Mouse (Mus musculus) MEL-GATA-1-ER (cell line): ENCODE results near the gene Slc24a5.
"Not testable (repeated sequence)": the region's sequence is repeated elsewhere in the genome, so short reads cannot be mapped to it uniquely, and the experiment has no call there.

Source experiments
- DNase-seq: peaks from one replicate; pipeline ENCODE4 v3.0.0-alpha.2; 2012; ENCODE audit warnings: low read depth; ENCODE audit errors: extremely low read depth

The Slc24a5 gene

DNA sequence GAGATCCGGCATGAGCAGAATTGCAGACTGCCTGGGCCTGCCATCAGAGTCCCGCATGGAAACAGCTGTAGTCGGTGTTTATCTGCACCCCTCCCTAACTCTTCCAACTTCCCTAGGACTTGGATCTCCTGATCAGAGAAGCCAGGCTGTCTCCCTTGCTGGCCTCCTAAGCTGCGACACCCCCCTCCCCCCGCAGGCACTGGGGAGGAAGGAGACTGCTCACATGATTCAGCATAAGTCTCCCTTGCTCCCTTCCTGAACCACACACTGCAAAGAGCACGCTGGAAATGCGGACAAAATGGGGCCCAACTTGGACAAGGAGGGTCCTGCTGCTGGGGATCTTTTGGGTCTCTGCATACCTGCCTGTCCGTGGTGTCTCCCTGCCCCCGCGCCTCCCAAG lies at the start of gene Slc24a5:
TSS of gene Slc24a5 (plus strand) at position 231 of the 400 bp plus-strand sequence.
- DNase-seq = peak; percentile 56

DNA sequence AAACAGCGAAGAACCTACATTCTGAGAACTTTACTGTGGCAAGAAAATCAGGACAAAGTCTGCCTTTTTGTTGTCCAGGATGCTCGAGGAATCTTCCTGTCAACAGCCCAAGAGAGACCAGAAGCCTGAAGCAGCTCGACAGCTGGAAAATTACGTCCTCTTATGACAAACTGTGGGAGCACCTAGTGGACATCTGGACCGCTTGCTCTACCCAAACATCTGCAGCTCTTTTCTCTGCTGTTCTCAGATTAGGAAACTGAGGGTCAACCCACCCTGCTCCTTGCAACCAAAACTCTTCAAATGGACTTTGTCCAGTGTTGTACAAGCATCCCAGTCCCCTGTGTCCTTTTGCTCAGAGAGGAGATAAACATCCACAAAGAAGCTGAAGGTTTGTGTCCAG lies 43.5 kb upstream of the Slc24a5 start:
- DNase-seq = no peak

DNA sequence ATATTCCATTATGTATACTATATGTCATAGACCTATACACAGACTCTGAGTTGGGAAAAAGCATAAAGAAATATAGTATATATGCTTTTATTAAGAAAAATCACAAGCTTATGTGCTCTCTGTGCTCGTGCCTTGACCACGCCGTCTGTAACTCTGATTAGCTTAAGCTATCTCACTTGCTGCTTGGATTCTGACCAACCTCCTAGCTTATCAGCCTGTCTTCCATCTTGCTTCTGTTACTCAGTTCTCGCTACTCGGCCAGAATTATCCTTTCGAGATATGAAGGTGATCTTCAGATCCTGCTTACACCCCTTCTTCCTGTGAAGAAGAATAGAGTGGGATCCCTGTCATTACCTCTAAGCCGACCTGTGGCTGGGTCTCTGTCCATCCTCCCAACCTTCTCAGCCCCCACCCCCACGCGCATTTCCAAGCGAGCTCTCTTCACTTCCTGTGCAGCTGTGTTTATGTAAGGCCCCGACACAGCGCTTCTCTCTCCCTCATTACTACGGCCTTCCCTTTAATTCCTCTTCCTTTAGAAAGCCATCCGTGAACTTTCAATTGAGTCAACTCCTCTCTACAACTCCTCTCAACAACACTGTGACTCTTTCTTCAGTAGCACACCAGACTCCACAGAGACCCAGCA lies 41.4 kb upstream of the Slc24a5 start:
- no peak for DNase-seq

DNA sequence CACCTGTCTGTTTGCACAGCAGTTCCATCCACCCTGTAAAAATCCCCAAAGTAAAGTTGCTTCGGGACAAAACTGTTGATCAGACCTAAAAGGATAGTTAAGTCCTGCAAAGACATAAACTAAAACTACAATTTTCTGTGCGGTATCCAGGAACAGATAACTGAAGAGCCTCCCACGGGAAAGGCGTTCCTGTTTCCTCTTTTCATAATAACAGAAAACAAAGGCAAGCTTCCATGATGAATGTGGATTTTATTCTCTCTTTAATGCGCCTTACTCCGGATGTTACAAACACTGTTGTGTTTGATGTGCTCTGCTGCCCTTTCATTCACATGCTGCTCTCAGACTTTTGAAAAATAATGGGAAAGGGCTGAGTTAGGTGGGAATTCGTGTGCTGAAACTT lies 37.3 kb upstream of the Slc24a5 start:
- DNase-seq = no peak

DNA sequence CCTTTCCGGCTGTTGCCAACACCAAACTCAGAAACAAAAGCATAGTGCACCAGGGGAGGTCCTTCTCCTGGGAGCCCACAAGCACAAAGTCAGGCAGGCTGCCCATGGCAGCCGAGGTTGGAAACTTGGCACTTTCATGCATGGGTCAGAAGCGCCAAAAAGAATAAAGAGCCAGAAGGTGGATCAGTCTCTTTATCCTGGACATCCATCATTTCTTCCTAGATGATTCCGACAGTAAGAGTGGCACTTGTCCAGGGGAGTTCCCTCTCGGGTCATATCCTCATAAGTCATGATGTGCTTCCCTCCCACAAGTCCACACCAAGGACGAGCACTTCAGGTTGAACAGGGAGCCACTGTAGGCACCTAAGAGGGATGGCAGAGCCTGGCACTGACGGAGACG lies 36.8 kb upstream of the Slc24a5 start:
- no peak for DNase-seq

DNA sequence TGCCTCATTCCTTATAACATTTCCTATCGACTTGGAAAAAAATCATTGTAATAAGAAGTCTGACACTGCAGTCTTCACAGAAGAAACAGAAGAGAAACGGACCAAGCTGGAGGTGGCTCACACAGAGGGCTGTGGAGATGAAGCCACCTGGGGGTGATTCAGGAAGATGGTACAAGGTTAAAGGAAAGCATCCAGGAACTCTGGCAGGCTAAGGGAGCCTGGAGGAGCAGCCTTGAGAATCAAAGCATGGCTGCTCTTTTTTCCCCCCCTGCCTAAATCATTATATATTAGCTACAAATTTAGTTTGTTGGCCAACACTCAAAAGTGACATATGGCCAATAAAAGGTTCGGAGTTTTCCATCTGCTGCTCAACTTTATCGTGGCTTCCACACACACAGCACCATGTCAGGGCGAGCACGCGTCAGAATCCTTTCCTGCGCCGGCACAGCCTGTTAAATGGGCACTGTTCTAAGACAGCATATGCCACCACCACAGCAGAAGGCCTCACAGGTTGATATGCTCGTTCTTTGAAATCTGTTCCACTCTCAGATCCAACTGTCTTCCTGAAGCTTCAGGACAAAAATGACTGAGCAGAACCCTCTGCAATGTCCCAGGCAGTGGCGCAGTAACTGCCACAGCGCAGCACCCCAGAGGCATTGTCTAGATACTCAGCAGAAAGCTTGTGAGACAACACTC lies 36.2 kb upstream of the Slc24a5 start:
- DNase-seq = no peak

DNA sequence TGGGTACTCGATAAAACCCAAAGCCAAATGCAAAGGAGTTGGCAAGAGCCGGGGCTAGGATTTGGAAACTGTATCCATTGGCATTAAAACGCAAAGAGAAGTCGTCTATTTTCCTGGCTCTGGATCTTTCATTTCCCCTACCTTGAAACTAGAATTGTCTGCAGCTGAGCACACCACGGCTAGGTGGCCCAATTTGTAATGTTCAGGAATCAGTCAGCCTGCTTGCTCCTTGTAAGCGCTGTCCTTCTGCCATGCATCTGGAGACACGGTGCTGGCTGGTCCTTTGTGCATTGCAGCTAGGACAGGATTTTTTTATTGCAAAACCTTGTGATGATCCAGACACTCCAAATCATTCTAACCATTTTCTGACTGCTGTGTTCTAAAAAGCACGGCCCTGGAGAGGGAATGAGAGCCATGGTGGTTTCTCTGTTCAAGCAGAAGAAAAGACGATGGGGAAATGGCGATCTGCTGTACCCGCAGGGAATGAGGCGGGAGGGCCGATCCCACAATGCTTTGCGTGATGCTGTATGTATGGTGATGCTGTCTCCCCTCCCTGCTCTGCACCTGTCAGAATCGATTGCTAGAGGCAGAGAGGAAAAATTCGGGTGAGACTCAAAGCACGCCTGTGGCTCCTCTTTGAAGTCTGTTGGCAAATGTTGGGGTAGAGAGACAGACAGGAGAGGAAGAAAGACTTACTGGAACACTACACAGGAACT lies 35.5 kb upstream of the Slc24a5 start:
- DNase-seq = no peak

DNA sequence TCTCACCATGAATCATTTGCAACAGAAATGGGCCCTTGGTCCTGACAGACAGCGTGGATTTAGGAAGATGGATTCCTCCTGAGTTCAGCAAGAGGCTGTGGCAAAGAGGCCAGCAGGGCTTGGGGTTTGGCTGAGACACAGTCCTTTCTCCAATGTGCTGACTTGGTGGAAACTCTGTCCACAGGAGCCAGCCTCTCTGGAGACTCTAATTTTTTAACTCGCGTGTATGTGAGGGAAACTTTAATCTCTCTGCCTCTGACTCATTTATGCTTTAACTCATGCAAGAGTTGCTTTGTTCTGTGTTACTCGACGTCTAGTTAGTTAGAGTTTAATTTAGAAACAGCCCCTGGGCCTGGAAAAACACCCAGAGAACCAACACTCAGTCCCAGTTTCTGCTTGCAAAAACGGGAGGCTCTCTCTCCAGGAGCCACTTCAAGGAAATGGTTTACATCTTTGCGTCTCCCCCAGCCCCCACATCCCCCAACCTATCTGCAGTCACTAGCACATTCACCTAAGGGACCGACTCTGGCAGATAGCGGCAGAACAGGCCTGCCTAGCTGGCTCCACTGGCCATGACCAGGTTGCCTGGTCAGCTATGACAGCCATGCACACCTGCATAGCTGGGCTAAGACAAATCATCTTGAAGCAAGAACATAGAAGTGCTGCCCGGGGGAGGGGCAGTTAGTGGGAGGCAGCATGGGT lies 34.7 kb upstream of the Slc24a5 start:
- no peak for DNase-seq

DNA sequence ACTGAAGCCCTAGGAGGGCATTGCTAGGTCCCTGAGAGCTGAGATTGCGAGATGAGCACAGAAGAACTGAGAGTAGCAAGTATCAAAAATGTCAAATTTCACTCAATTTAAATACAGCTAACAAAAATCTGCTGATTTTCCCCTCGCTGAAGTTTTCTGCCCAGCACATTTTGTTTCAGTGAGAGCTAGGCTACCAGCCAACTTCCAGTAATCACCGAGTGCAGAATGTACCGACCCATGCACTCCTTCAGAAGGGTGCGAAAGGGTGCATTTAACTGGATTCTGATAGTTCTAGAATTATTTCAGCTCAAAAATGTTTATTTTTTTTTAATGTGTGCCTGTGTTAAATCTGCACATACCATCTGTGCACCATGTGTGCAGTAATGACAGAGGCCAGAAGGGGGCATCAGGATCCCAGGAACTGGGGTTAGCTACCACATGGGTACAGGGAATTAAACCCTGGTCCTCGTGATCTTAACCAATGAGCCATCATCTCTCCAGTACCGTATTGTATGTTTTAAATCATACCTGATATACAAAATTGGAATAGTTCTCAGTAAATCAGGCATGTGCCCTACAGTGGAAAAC lies 12.5 kb upstream of the Slc24a5 start:
- DNase-seq = no peak

DNA sequence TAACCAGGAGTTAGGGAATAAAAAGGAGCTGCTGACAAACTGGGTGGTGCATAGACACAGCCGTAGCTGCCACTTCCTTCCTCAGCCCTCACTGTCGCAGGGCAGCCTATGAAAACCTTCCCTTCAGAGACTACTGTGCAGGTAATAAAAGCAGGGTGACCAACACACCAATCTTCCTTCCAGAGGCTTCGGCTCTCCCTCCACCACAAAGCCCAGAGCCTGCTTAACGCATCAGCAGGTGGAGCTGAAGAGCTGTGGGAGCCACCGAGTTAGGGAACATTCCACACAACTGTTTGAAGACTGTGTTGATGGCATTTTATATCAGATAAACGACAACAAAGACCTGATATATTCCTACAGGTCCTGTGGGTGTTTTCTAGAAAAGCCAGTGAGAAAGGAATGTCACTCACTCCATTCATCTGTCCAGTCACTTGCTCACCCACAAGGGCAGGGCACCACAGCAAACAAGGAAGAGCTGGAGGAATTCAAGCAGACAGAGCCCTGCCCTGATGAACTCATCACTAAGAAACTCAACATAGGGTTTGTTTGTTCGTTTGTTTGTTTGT lies 10.6 kb upstream of the Slc24a5 start:
- no peak for DNase-seq

DNA sequence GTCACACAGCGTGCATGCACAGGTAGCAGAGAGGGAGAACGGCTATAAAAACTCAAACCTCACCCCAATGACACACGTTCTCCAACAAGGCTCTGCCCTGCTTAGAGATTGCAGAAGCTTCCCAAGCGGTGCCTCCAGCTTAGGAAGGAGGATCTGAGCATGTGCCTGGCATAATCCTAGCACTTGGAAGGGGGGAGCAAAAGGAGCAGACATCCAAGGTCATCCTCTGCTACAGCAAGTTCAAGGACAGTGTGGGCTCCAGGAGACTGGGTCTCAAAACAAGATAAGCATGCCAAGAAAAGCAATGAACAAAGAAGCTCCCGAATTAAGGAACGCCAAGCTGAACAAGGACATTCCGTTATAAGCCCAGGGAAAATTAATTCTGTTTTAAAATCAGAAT lies 6.5 kb upstream of the Slc24a5 start:
- no peak for DNase-seq

DNA sequence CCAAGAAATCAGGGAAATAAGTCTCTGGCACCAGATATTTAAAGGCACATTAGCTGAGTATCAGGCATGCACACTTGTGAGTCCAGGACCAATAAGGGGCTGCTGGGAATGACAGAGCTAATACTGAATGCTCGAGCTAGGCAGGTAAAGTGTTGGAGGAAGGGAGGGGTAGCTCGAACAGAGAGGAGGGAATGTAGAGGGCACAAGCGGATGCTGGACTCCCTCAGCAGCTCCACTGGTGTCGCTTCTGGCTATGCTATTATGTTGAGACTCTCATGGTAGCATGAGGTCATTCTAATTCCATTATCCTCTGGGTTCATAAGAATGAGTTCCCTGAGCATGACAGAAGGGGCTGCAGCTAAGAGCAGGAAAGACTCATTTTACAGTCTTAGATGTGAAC lies 5.0 kb upstream of the Slc24a5 start:
- DNase-seq = no peak

DNA sequence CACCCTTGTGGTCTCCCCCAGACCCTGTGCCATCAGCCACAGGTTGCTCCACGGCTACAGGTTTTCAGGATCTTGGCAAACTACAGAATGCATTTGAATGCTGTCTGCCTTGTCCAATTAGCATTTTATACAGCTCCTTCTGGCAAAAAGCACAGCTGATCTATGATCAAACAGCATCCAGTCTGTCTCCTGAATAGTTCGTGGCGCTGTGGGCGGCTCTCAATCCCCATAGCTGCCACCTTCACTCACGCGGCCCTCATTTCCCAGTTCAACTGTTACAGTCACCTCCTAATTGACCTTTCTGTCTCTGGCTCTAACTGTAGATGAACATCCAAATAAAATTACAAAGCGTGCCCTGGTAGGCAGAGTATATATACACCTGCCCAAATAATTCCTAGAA lies 551 bp upstream of the Slc24a5 start:
- DNase-seq = no peak

DNA sequence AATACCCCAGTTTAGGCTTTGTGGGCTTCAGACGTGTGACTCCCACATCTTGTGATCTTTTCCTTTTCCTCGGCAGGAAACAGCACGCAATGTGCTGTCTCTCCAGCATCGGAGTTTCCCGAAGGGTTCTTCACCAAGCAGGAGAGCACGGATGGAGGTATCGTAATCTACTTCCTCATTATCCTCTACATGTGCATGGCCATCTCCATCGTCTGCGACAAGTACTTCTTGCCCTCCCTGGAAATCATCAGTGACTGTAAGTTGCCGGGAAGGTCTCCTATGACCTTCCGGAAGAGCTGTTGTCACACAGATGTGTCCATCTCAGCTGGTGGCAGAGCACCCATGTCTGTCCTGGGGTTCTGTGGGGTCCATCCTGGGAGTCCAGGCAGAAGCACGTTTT lies 772 bp downstream of the Slc24a5 start:
- DNase-seq = peak; percentile 62

DNA sequence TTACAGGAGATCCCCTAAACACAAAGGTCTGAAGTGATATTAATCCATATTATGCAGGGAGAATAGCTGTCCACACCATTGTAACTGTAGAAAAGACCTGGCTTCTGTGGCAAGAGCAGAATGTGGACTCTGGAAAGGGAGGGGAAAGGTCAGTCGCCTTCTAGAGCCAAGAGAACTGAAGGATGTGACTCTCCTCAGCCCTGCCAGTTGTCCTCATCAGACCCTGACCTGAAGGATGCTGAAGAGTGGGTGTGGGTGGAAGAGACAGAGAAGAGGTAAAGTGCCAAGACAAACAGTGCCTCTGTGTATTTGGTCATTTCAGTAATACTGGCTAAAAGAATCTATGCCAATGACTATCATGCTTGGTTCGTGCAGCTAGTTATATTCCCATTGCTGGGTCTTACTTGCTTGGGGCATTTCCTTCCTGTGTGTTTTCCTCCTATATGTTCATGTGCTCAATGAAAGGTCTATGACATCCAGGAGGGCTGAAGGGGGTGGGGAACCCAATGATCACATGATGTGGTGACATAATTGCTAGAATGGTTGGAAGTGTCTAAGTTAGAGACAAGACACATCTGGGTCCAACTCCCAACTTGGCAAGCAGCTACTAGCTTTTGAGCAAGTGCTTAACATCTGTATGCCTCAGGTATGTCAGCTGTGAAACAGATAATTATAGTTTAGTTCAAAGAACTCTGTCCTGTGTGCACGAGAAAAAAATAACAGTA lies 5.3 kb downstream of the Slc24a5 start:
- DNase-seq = no peak

DNA sequence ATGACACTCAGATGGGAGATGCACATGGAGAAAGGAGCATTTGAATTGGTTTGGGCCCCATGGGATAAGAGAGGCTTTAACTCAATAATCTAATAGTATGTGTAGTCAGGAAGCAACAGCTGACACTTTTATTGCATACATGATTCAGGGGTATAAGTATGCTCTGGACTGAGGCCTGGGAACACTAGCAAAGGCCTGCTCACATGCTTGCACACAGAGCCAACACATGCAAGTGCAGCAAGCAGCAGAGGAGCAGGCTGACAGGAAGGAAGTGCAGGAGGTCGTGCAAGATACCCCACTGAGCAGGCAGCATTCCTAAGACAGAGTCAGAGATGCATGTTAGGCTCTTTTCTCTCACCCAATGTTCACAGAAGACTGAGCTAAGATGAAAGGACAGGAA lies 16.0 kb downstream of the Slc24a5 start:
- no peak for DNase-seq

DNA sequence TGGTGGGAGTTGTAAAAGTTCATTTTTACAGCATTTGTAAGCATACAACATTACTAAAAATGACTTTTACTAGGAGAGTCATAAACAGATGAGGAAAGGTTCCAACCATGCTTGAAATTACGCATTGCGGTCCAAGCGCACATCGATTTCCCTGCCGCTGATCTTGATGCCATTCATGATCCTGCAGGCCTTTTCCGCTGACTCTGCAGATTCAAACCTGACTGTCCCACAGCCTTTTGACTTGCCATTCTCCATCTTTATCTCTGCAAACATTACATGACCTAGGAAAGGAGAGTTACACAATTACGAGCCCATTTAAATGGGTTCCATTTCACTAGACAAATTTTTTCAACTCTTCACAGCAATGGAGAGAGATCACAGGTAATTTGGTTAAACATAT lies 20.8 kb downstream of the Slc24a5 start:
- DNase-seq = no peak

DNA sequence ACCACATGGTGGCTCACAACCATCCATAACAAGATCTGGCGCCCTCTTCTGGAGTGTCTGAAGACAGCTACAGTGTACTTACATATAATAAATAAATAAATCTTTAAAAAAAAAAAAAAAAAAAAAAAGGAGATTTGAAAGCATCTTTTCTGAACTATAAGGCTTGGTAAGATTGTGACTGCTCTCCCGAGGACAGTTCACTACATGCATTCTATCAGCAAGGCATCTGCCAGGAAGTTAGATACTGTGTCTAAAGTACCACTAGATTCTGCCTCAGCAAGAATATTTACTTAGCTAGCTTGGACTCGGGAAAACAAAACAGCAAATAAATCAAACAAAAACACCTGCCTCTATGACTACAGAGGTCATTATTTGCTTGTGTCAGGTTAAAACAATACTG lies 24.2 kb downstream of the Slc24a5 start:
- DNase-seq = not testable (repeated sequence)

DNA sequence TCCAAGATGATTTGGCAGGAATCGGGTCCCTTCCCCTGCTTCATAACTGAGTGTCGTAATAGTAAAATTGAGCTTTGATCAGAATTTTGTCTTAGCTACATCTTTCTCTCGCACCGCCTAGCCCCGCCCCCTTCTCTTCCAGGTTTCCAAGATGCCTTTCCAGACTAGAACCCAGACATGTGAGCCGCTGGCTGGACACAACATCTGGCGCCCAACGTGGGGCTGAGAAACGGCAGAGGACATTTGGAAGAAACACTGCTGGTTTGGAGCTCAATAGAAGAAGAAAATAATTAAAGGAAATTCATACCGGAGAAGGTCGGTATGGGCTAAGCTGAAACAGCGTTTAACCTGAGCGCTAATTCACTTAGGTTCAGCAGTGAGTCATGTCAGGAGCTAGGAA lies 36.6 kb downstream of the Slc24a5 start:
- not testable (repeated sequence) for DNase-seq

DNA sequence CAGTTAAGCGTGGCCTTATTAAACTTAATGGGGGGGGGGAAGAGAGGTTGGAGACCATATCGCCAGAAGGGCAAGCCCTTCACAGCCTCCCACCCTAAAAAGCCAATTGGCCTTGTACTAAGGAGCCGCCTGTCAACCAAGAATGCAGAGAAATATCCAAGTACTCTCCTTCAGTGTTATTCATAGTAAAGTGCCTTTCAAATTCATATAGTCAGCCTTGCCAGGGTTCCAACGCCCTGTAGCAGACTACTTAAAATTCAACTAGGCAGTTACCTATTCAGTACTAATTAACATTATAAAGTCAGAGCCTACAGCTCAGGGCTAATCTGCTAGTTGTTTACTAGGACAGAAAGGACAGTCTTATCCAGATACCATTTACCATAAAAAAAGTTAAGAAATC lies 38.6 kb downstream of the Slc24a5 start:
- not testable (repeated sequence) for DNase-seq
